ENCODE assay signal across 8 mouse cellular contexts in genomic region chr2:29250263-29251094, GRCm38 (mm10). TPM values are rescaled to one million over a fixed set of nuclear protein-coding genes. Genes with fewer than 3 reads are reported as not detected.
DNase-seq lines count a peak whose midpoint lies in the region; ATAC-seq and TF ChIP-seq lines count a peak whose summit lies in the region.

No protein-coding gene starts in this region.

- ATAC-seq in kidney, embryonic 16.5 days (ENCODE audit: low FRiP score, low TSS enrichment): no peak
- no peak for ATAC-seq in hindbrain, embryonic 11.5 days (ENCODE audit: low FRiP score)
- ATAC-seq in midbrain, embryonic 11.5 days (ENCODE audit: low FRiP score): no peak

- no peaks in the 10 kb centered on the region for H3K9me3 ChIP-seq in kidney, embryonic 16.5 days (ENCODE audit: low read length)
- H3K9me3 ChIP-seq in hindbrain, embryonic 11.5 days (ENCODE audit: control insufficient read depth, low read length): no peaks in the 10 kb centered on the region
- no peaks in the 10 kb centered on the region for H3K9me3 ChIP-seq in midbrain, embryonic 11.5 days (ENCODE audit: control insufficient read depth, low read length)

- no peak for DNase-seq in kidney, postnatal 25 days
- DNase-seq in hindbrain, embryonic 11.5 days (ENCODE audit: low spot score): peak; percentile 65
- peak; percentile 93 for DNase-seq in midbrain, embryonic 11.5 days (ENCODE audit: low spot score, missing footprints)
- no peak for DNase-seq in frontal cortex, postnatal 36 days (ENCODE audit: low spot score in 2 of 2)
- no peak for DNase-seq in right cerebral cortex, postnatal 10 days (ENCODE audit: low spot score in 2 of 2)
- DNase-seq in thymus, adult 18-20 months: no peak

- H3K9ac ChIP-seq in kidney, embryonic 16.5 days (replicated peaks; ENCODE audit: low read length): peak overlapping the region; percentile 29; the same call in 1 of the 2 replicates
- peak overlapping the region; percentile 71; the same call in 1 of the 2 replicates for H3K9ac ChIP-seq in hindbrain, embryonic 11.5 days (ENCODE audit: low read depth, low read length)
- peak overlapping the region; percentile 68 for H3K9ac ChIP-seq in midbrain, embryonic 11.5 days (ENCODE audit: low read length)

- no peak for TF ChIP-seq CTCF in cortical plate, adult 2 months (IDR thresholded peaks at IDR 0.05; ENCODE audit: extremely low read depth, insufficient read depth, low read length)

- peak overlapping the region; percentile 99 for H3K4me2 ChIP-seq in kidney, embryonic 16.5 days (replicated peaks; ENCODE audit: low read depth, low read length)
- H3K4me2 ChIP-seq in hindbrain, embryonic 11.5 days (replicated peaks; ENCODE audit: low read depth, low read length): peak overlapping the region; percentile 100
- peak overlapping the region; percentile 91 for H3K4me2 ChIP-seq in midbrain, embryonic 11.5 days

- H3K4me1 ChIP-seq in kidney, embryonic 16.5 days (ENCODE audit: insufficient read depth, low read length): peaks cover 30% of the 10 kb centered on the region
- H3K4me1 ChIP-seq in cortical plate, adult 2 months (ENCODE audit: control insufficient read depth, insufficient read depth, low read length): no peaks in the 10 kb centered on the region
- peaks cover 17% of the 10 kb centered on the region for H3K4me1 ChIP-seq in hindbrain, embryonic 11.5 days (replicated peaks; ENCODE audit: control insufficient read depth, insufficient read depth, low read length)
- peaks cover 27% of the 10 kb centered on the region for H3K4me1 ChIP-seq in midbrain, embryonic 11.5 days (ENCODE audit: control insufficient read depth, insufficient read depth, low read length)

- H3K27ac ChIP-seq in kidney, embryonic 16.5 days (ENCODE audit: low read length): no peak overlapping the region
- no peak overlapping the region for H3K27ac ChIP-seq in cortical plate, adult 2 months (ENCODE audit: insufficient read depth, low read length)
- H3K27ac ChIP-seq in hindbrain, embryonic 11.5 days (ENCODE audit: low read depth, low read length): peak overlapping the region; percentile 62; the same call in 1 of the 2 replicates
- no peak overlapping the region for H3K27ac ChIP-seq in midbrain, embryonic 11.5 days (ENCODE audit: low read depth, low read length)

- TF ChIP-seq POLR2A in cortical plate, adult 2 months (IDR thresholded peaks at IDR 0.05; ENCODE audit: extremely low read depth, insufficient read depth, low read length): no peak

- under 1% methylated on average over 44 of the region's 44 CpGs for WGBS in kidney, embryonic 16.5 days
- WGBS in hindbrain, embryonic 11.5 days: under 1% methylated on average over 44 of the region's 44 CpGs
- under 1% methylated on average over 44 of the region's 44 CpGs for WGBS in midbrain, embryonic 11.5 days

- H3K36me3 ChIP-seq in kidney, embryonic 16.5 days (ENCODE audit: insufficient read depth, low read length): no peaks in the 10 kb centered on the region
- H3K36me3 ChIP-seq in hindbrain, embryonic 11.5 days (ENCODE audit: control insufficient read depth, insufficient read depth, low read length): no peaks in the 10 kb centered on the region
- no peaks in the 10 kb centered on the region for H3K36me3 ChIP-seq in midbrain, embryonic 11.5 days (ENCODE audit: control insufficient read depth, insufficient read depth, low read length)

- peak overlapping the region; percentile 71 for H3K4me3 ChIP-seq in kidney, embryonic 16.5 days (ENCODE audit: low read length)
- H3K4me3 ChIP-seq in cortical plate, adult 2 months (ENCODE audit: insufficient read depth, low read length): peak overlapping the region; percentile 52
- H3K4me3 ChIP-seq in hindbrain, embryonic 11.5 days (ENCODE audit: low read depth, low read length): peak overlapping the region; percentile 69
- peak overlapping the region; percentile 62 for H3K4me3 ChIP-seq in midbrain, embryonic 11.5 days (ENCODE audit: low read depth, low read length)

- H3K27me3 ChIP-seq in kidney, embryonic 16.5 days (ENCODE audit: insufficient read depth, low read length): peaks cover 91% of the 10 kb centered on the region
- peaks cover 34% of the 10 kb centered on the region for H3K27me3 ChIP-seq in hindbrain, embryonic 11.5 days (ENCODE audit: control insufficient read depth, insufficient read depth, low read length)
- peaks cover 37% of the 10 kb centered on the region for H3K27me3 ChIP-seq in midbrain, embryonic 11.5 days (ENCODE audit: control insufficient read depth, insufficient read depth, low read length)

RNA-seq across cellular contexts. Expression of gene Ntng2, which starts 2.3 kb away (rescaled TPM):
- 5.1 TPM in 2 replicates for polyA plus RNA-seq in kidney, embryonic 16.5 days (2015; fragmentation: Nextera tagmentation; extraction: Ambion mirVana)
- polyA plus RNA-seq in cortical plate, adult 2 months (2012; rRNA removed): 51.7 and 54.1 TPM in 2 replicates
- polyA plus RNA-seq in hindbrain, embryonic 11.5 days (2014; fragmentation: Nextera tagmentation; extraction: Ambion mirVana): 2.7 and 2.8 TPM in 2 replicates
- 3.1 and 4.6 TPM in 2 replicates for polyA plus RNA-seq in midbrain, embryonic 11.5 days (2014; fragmentation: Nextera tagmentation; extraction: Ambion mirVana)

Comparison
In these comparisons a context has a peak if more than half of its experiments do, and no peak if none do; other contexts are left out.
1. DNase-seq: peak in hindbrain, embryonic 11.5 days (single experiment) and midbrain, embryonic 11.5 days (single experiment); none in kidney, postnatal 25 days (0 of 2), frontal cortex, postnatal 36 days (0 of 2), right cerebral cortex, postnatal 10 days (0 of 2) and thymus, adult 18-20 months (0 of 2).
2. Peak in every context shown above with its lines, with median percentiles within 50 percentile points of each other: H3K4me2 ChIP-seq, H3K4me3 ChIP-seq and H3K9ac ChIP-seq.